Mouse (Mus musculus) embryonic facial prominence, embryonic 15.5 days (tissue): ENCODE data around the gene Rcn1. TPM values are rescaled to one million over a fixed set of nuclear protein-coding genes. Genes with fewer than 3 reads are reported as not detected.
A peak's percentile ranks its signal among the peaks of the same experiment; 100 is the strongest.

Experiments used
- ATAC-seq: fragments of 200-750 bp; cut with Nextera tagmentation; 2 replicates; pipeline ENCODE4 v1.8.0; 2017; ENCODE audit warnings: low read depth, moderate TSS enrichment; ENCODE audit not compliant: insufficient number of reproducible peaks, low FRiP score, low TSS enrichment
- H3K27ac ChIP-seq: fragments of 300-500 bp; sonication (generic); replicated peaks from 2 replicates; pipeline ENCODE4 v1.5.1; 2015; ENCODE audit warnings: mild to moderate bottlenecking, inconsistent platforms
- H3K27me3 ChIP-seq: fragments of 300-500 bp; sonication (generic); 2 replicates; pipeline ENCODE4 v1.6.1; 2015; ENCODE audit warnings: inconsistent platforms
- H3K36me3 ChIP-seq: fragments of 300-500 bp; sonication (generic); 2 replicates; pipeline ENCODE4 v1.6.1; 2015; ENCODE audit warnings: mild to moderate bottlenecking, inconsistent platforms
- H3K4me1 ChIP-seq: fragments of 300-500 bp; sonication (generic); 2 replicates; pipeline ENCODE4 v1.6.1; 2015; ENCODE audit warnings: inconsistent platforms
- H3K4me2 ChIP-seq: fragments of 300-500 bp; sonication (generic); replicated peaks from 2 replicates; pipeline ENCODE4 v1.6.1; 2015; ENCODE audit warnings: mild to moderate bottlenecking, inconsistent platforms
- H3K4me3 ChIP-seq: fragments of 300-500 bp; sonication (generic); replicated peaks from 2 replicates; pipeline ENCODE4 v1.5.1; 2015; ENCODE audit warnings: mild to moderate bottlenecking, inconsistent platforms
- H3K9ac ChIP-seq: fragments of 300-500 bp; sonication (generic); 2 replicates; pipeline ENCODE4 v1.6.1; 2015; ENCODE audit warnings: inconsistent platforms
- H3K9me3 ChIP-seq: fragments of 300-500 bp; sonication (generic); replicated peaks from 2 replicates; pipeline ENCODE4 v1.6.1; 2016; ENCODE audit warnings: inconsistent platforms
- WGBS: fragments of 180-500 bp; shearing (Covaris S2); methylation state at CpG from one replicate; pipeline ENCODE4 v1.1.7; 2015; 5-methylcytosine and 5-hydroxymethylcytosine counted together
- polyA plus RNA-seq: library from polyadenylated mRNA; unstranded; fragments of >200 nt; fragmentation: Nextera tagmentation; extraction: Ambion mirVana; gene quantifications from 2 replicates; pipeline ENCODE4 v1.2.1, GENCODE M21; 2015

The Rcn1 gene
- polyA plus RNA-seq, result 257 and 259 TPM in 2 replicates

DNA sequence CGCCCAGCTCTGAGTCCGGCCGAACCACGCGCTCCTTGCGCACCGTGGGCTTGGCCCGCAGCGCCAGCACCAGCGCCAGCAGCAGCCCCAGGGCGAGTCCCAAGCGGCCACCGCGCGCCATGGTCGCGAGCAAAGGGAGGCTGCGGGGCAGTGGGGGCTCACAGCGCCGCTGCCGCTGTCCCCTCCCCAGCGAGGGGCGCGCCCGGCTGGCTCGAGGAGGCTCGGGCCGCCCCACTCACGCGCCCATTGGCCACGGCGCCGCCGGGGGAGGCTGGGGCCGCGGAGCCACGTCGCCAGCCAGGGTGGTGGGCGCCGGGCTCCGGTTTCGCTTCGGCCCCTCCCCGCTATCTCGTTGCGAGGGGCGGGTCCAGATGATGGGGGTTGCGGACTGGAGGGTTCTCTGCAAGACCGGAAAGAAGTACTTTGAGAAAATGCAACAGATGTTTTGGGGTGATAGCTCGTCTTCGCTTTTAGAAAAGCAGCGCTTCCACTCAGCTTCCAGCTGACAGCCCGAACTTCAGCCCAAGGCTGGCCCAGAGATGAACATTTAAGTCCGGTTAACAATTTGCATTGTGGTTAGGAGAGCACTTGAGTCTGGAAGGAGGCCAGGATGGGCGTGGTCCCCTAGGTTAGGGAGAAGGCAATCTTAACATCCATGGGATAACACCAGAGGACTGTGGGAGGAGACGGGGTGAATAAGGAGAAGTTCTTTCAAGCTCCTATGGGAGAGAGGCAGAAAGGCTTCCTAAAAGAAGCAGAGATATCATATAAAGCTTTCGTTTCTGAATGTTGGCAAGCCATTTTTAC is at the start of gene Rcn1:
Gene Rcn1 (minus strand): TSS at position 235 of the 807 bp plus-strand sequence.
- peak within 1 kb of the TSS; percentile 75 for H3K4me3 ChIP-seq
- ATAC-seq, result peak; percentile 96
- peak within 1 kb of the TSS; percentile 88 for H3K9ac ChIP-seq
- peak within 1 kb of the TSS; percentile 97 for H3K27ac ChIP-seq
- H3K9me3 ChIP-seq, result no peaks in the 10 kb centered on the region
- peaks cover 32% of the 10 kb centered on the region for H3K4me1 ChIP-seq
- WGBS, result under 1% methylated on average over 56 of the region's 57 CpGs
- peaks cover 9% of the 10 kb centered on the region for H3K36me3 ChIP-seq
- peak within 1 kb of the TSS; percentile 58 for H3K4me2 ChIP-seq
- H3K27me3 ChIP-seq, result no peaks in the 10 kb centered on the region

DNA sequence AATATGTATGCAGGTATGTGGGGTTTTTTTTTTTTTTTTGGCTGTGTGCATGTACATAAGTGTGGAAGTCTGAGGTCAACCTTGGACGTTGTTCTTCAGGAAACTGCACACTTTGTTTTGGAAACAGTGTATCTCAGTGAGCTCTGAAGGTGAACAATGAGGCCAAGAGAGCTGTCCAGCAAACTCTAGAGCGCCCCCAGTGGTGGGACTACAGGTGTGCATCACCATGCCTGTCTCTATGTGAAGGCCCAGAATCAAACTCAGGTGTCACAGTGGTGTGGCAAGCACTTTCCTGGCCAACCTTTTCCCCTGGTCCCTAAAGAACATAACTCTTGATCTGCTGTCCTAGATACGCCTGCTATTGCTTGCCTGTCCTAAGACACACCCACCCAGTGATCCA is 45.0 kb upstream of the Rcn1 start:
- no peak for ATAC-seq
- Histone ChIP-seq H3K27ac (no peak overlapping the region), H3K9me3 (no peaks in the 10 kb centered on the region), H3K9ac (no peak overlapping the region), H3K4me2 (no peak overlapping the region), H3K27me3 (no peaks in the 10 kb centered on the region), H3K4me3 (no peak overlapping the region), H3K36me3 (no peaks in the 10 kb centered on the region), H3K4me1 (no peaks in the 10 kb centered on the region)
- 29% methylated on average over 3 of the region's 3 CpGs for WGBS

DNA sequence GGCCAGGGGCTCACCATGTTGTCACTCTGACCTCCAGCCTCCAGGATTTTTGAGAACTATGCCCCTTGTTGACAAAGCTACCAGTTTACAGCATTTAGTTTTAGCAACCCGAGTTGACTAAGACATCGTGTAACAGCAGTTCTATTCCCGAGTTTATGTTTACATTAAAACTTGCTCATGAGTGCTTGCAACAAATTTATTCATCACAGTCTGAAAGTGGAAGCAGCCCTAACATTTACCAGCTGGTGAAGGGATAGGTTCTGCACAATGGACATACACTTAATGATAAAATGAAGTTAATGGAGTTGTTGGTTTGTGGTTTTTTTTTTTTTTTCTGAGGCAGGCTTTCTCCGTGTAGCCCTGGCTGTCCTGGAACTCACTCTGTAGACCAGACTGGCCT is 39.9 kb upstream of the Rcn1 start:
- Histone ChIP-seq H3K9ac (no peak overlapping the region), H3K27me3 (no peaks in the 10 kb centered on the region), H3K27ac (no peak overlapping the region), H3K4me3 (no peak overlapping the region), H3K4me2 (no peak overlapping the region), H3K4me1 (no peaks in the 10 kb centered on the region), H3K36me3 (no peaks in the 10 kb centered on the region), H3K9me3 (no peaks in the 10 kb centered on the region)
- ATAC-seq, result no peak
- 53% methylated on average over 4 of the region's 4 CpGs for WGBS

DNA sequence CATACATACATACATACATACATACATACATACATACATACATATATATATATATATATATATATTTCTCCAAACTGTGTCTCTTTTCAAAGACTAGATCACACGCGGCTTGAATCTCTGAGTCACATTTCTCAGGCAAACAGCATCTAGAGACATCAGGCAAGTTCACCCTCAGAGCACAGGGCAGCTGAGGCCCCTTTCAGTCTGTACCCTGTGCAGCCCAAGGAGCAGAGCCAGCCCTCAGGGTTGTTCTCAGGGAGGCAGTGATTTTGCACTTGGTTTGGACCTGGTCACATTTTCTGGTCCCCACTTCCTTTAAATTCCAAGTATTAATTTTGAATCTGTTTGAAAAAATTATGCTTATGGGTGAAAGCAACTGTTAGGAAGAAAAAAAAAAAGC is 39.4 kb upstream of the Rcn1 start:
- Histone ChIP-seq H3K27ac (no peak overlapping the region), H3K9ac (no peak overlapping the region), H3K4me3 (no peak overlapping the region), H3K4me2 (no peak overlapping the region), H3K4me1 (0 out of 2 replicates have a peak, but pooled peaks cover under 1% of the 10 kb centered on the region), H3K36me3 (no peaks in the 10 kb centered on the region), H3K27me3 (no peaks in the 10 kb centered on the region), H3K9me3 (no peaks in the 10 kb centered on the region)
- WGBS, result 87% methylated on average over 2 of the region's 2 CpGs
- ATAC-seq, result no peak

DNA sequence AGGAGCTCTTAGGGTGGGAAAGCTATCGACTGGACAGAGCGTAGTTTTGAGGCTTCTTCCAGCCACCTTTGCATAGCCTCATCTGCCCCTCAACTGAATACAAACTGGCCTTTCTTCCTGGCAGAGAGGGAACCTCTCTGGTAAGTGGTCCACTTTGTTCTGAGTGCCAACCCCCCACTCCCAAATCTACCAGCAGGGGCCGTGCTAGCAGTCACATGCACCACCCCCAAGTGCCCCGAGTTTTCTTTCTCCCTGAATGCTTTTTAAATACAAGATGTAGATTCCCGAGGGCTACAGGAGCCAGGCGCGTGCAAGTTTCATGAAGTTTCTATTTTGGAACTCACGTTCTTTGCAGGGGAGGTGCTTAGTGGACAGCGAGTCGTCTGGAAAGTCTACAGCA is 33.8 kb upstream of the Rcn1 start:
- H3K4me1 ChIP-seq, result 0 out of 2 replicates have a peak, but pooled peaks cover 10% of the 10 kb centered on the region
- H3K4me3 ChIP-seq, result peak overlapping the region; percentile 19; the same call in 1 of the 2 replicates
- H3K9ac ChIP-seq, result no peak overlapping the region
- 10% methylated on average over 10 of the region's 10 CpGs for WGBS
- 0 out of 2 replicates have a peak, but pooled peaks cover 3% of the 10 kb centered on the region for H3K27me3 ChIP-seq
- no peak for ATAC-seq
- H3K36me3 ChIP-seq, result no peaks in the 10 kb centered on the region
- no peaks in the 10 kb centered on the region for H3K9me3 ChIP-seq
- H3K4me2 ChIP-seq, result peak overlapping the region; percentile 42
- H3K27ac ChIP-seq, result no peak overlapping the region

DNA sequence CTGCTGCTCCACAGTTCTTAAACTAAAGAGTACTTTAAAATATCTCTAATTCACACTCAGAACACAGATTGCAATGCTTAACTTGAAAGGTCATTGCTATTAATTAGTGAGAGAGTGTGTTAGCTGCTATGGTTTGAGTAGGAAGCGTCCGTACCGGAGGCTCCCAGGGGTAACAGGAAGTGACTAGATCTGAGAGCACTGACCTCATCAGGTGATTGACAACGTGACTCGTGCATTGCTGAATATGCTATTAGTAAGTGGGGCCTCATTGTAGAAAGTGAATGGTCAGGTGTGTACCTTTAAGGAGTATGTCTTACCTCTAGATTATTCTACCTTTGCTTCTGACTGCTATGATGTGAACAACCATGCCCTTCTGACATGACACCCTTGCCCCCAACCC is 31.3 kb upstream of the Rcn1 start:
- Histone ChIP-seq H3K4me3 (no peak overlapping the region), H3K36me3 (no peaks in the 10 kb centered on the region), H3K27me3 (0 out of 2 replicates have a peak, but pooled peaks cover 3% of the 10 kb centered on the region), H3K9ac (no peak overlapping the region), H3K9me3 (no peaks in the 10 kb centered on the region), H3K4me2 (no peak overlapping the region), H3K27ac (no peak overlapping the region), H3K4me1 (0 out of 2 replicates have a peak, but pooled peaks cover 12% of the 10 kb centered on the region)
- ATAC-seq, result no peak
- WGBS, result 70% methylated on average over 5 of the region's 5 CpGs

DNA sequence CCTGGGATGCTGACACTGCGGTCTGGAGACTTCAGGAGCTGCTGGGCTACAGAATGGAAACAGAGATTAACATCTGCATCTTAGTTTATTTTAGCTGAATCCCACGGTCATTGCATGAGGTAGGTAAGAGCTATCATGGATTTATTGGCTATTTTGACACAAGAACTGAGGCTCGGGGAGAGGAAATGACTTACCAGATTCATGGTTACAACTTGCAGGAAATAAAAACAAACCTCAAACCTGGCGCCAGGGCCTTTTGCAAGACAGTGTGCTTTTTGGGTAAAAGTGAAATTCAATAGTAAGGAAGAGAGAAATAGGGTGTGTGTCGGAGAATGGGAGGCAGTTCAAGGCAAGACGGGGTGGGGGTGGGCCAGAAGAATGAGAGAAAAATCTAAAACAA is 30.8 kb upstream of the Rcn1 start:
- H3K36me3 ChIP-seq, result no peaks in the 10 kb centered on the region
- 0 out of 2 replicates have a peak, but pooled peaks cover 12% of the 10 kb centered on the region for H3K4me1 ChIP-seq
- WGBS, result 51% methylated on average over 6 of the region's 6 CpGs
- H3K27ac ChIP-seq, result no peak overlapping the region
- no peaks in the 10 kb centered on the region for H3K9me3 ChIP-seq
- no peak overlapping the region for H3K4me3 ChIP-seq
- no peak overlapping the region for H3K9ac ChIP-seq
- H3K27me3 ChIP-seq, result 0 out of 2 replicates have a peak, but pooled peaks cover 3% of the 10 kb centered on the region
- no peak overlapping the region for H3K4me2 ChIP-seq
- ATAC-seq, result no peak

DNA sequence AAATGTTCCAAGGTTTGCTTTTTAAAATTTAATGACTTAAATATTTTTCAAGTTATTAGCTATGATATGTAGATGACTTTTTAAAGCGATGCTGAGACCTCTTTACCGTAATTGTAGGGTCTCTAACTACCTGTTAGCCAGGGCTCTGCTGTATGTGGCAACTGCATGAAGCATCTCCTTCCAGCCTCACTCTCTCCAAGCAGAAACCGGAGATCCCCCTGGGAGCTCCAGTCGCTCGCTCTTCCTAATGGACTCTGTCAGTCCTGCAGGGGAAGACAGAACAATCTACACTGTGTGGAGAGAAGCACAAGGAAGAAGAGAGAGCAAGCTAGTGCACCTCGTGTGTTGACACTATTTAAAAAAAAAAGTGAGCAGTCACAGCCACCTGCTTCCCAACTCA is 29.3 kb upstream of the Rcn1 start:
- Histone ChIP-seq H3K4me1 (0 out of 2 replicates have a peak, but pooled peaks cover 11% of the 10 kb centered on the region), H3K27ac (no peak overlapping the region), H3K36me3 (no peaks in the 10 kb centered on the region), H3K4me2 (no peak overlapping the region), H3K27me3 (0 out of 2 replicates have a peak, but pooled peaks cover 3% of the 10 kb centered on the region), H3K9ac (no peak overlapping the region), H3K4me3 (no peak overlapping the region), H3K9me3 (no peaks in the 10 kb centered on the region)
- ATAC-seq, result peak; percentile 27; the same call in 1 of the 2 replicates
- WGBS, result 13% methylated on average over 6 of the region's 6 CpGs

DNA sequence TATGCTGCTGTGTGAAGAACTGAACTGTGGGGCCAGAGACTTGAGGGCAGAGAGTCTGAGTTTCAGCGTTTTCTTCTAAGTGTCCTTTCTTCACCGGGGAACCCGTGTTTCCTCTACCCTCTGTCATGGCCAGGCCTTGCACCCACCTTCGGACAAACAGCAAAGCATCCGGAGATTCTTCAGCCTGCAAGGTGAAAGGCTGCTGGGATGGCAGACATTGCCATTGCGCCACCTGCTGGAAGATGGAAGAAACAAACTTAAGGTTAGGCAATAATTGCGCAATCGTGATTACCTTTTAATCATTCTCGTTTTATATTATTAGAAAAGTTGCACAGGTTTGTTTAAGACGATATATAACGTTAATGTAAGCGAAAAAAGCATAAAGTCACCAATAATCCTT is 28.9 kb upstream of the Rcn1 start:
- no peak for ATAC-seq
- 0 out of 2 replicates have a peak, but pooled peaks cover 3% of the 10 kb centered on the region for H3K27me3 ChIP-seq
- H3K9ac ChIP-seq, result no peak overlapping the region
- H3K4me1 ChIP-seq, result 0 out of 2 replicates have a peak, but pooled peaks cover 7% of the 10 kb centered on the region
- no peaks in the 10 kb centered on the region for H3K9me3 ChIP-seq
- no peak overlapping the region for H3K4me3 ChIP-seq
- WGBS, result 4% methylated on average over 12 of the region's 12 CpGs
- H3K27ac ChIP-seq, result no peak overlapping the region
- H3K4me2 ChIP-seq, result no peak overlapping the region; the same call in 1 of the 2 replicates
- no peaks in the 10 kb centered on the region for H3K36me3 ChIP-seq

DNA sequence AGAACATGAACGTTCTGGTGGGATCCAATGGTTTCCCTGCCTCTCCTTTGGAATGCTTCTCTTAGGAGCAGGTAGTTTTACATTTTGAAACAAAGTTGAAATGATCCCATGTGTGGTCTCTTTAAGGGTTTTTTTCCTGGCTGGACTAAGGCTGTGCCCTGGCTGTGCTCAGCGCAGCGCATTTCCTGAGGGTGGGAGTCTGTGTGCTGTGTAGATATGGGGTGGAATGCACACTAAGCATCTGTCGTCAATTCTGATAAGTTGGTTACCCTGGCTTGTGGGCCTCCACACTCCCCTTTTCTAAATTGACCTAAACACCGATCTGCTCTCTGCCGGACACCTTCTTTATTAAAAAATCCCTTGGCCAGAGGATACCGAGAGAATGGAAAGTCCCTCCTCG is 28.3 kb upstream of the Rcn1 start:
- WGBS, result 56% methylated on average over 8 of the region's 8 CpGs

DNA sequence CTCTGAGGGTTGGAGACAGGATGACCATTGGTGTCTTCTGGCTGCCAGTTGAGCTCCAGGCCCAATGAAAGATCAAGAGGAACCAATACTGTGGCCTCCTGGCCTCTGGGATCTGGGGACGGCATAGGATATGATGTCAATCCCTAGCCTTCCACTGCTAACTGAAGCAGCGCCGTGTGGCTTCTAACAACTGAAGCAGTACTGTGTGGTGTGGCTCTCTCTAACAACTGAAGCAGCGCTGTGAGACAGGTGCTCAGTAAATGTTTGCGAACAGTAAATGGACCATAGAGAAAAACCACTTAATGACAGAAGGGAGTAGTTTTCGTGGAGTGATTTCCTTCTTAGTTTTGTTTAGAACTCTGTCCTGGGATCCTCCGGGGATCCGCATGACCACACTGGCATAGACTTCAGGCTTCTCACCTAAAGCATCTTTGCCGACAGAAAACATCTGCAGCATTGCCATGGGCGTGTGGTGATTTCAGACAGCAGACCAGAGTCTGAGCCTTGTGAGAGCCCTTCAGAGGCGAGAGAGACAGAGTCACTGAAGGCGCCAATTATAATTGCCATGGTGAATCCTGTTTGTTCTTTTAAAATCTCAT is 19.6 kb upstream of the Rcn1 start:
- Histone ChIP-seq H3K27me3 (no peaks in the 10 kb centered on the region), H3K36me3 (no peaks in the 10 kb centered on the region), H3K4me3 (no peak overlapping the region), H3K4me2 (no peak overlapping the region), H3K9ac (no peak overlapping the region), H3K4me1 (peaks cover 17% of the 10 kb centered on the region; the same call in 1 of the 2 replicates), H3K27ac (no peak overlapping the region), H3K9me3 (no peaks in the 10 kb centered on the region)
- 77% methylated on average over 12 of the region's 12 CpGs for WGBS
- ATAC-seq, result no peak

More for the DNA sequence above, 28.3 kb upstream of the Rcn1 start:
- Histone ChIP-seq H3K9me3 (no peaks in the 10 kb centered on the region), H3K4me2 (no peak overlapping the region; the same call in 1 of the 2 replicates), H3K27ac (no peak overlapping the region), H3K4me1 (0 out of 2 replicates have a peak, but pooled peaks cover 3% of the 10 kb centered on the region), H3K4me3 (no peak overlapping the region), H3K36me3 (no peaks in the 10 kb centered on the region), H3K27me3 (0 out of 2 replicates have a peak, but pooled peaks cover 3% of the 10 kb centered on the region), H3K9ac (no peak overlapping the region)
- ATAC-seq, result no peak
